Mouse (Mus musculus) cerebellum, adult 2 months (tissue): ENCODE measurements around the gene Grn.

ENCODE experiments used
- CTCF ChIP-seq: fragments of 200-500 bp; IDR thresholded peaks from 2 replicates; pipeline ENCODE4 v1.5.1; 2011; ENCODE audit warnings: low read depth, mild to moderate bottlenecking, control low read depth, low read length, moderate library complexity, borderline replicate concordance; ENCODE audit not compliant: insufficient read depth
- POLR2A ChIP-seq: fragments of 200-500 bp; IDR thresholded peaks from 2 replicates; pipeline ENCODE4 v1.6.1; 2011; ENCODE audit warnings: low read length, control low read depth, borderline replicate concordance; ENCODE audit not compliant: insufficient read depth

- TF ChIP-seq CTCF = no peak
- no peak for TF ChIP-seq POLR2A
Observed at GRCm38 (mm10) chr11:102421559-102421958, 8.6 kb upstream of the Grn start.
